Mouse (Mus musculus) ES-E14 (cell line): ENCODE results near the gene Frmd6. TPM values are rescaled to one million over a fixed set of nuclear protein-coding genes. Genes with fewer than 3 reads are reported as not detected.

ENCODE experiments used
- DNase-seq: peaks from one replicate; pipeline ENCODE4 v3.0.0-alpha.2; 2013; ENCODE audit warnings: low read depth, low spot score
- H3K27ac ChIP-seq: 2 replicates; pipeline ENCODE4 v1.5.1; 2012; ENCODE audit warnings: low read depth, mild to moderate bottlenecking, low read length, moderate library complexity, mixed read lengths; ENCODE audit not compliant: poor library complexity, insufficient read depth, severe bottlenecking
- H3K36me3 ChIP-seq: 2 replicates; pipeline ENCODE4 v1.6.1; 2012; ENCODE audit warnings: mild to moderate bottlenecking, low read length, moderate library complexity, mixed read lengths; ENCODE audit not compliant: control insufficient read depth, poor library complexity, insufficient read depth, severe bottlenecking
- H3K4me1 ChIP-seq, 2 experiments: fragments of 150-350 bp in 1 of 2; sonication (generic) in 1 of 2; 2 replicates each; pipeline ENCODE4 v1.6.1; 2012; ENCODE audit warnings: low read length in 2 of 2, mild to moderate bottlenecking in 1 of 2, mixed read lengths in 1 of 2; ENCODE audit not compliant: control insufficient read depth in 2 of 2, insufficient read depth in 2 of 2, poor library complexity in 1 of 2
- H3K4me3 ChIP-seq, 2 experiments: fragments of 150-350 bp in 1 of 2; sonication (generic) in 1 of 2; 2 replicates each; pipeline ENCODE4 v1.5.1; 2012; ENCODE audit warnings: low read length in 2 of 2, low read depth in 1 of 2, mild to moderate bottlenecking in 1 of 2, mixed read lengths in 1 of 2; ENCODE audit not compliant: insufficient read depth in 1 of 2, poor library complexity in 1 of 2, severe bottlenecking in 1 of 2
- H3K9ac ChIP-seq: 2 replicates; pipeline ENCODE4 v1.6.1; 2012; ENCODE audit warnings: low read depth, mild to moderate bottlenecking, low read length, mixed read lengths; ENCODE audit not compliant: poor library complexity, insufficient read depth, severe bottlenecking
- H3K9me3 ChIP-seq: fragments of 150-350 bp; sonication (generic); 2 replicates; pipeline ENCODE4 v1.6.1; 2012; ENCODE audit warnings: low read depth, mild to moderate bottlenecking, low read length; ENCODE audit not compliant: control insufficient read depth, insufficient read depth
- CHD2 ChIP-seq: IDR thresholded peaks from 2 replicates; pipeline ENCODE4 v1.6.1; 2014; ENCODE audit warnings: mild to moderate bottlenecking, low read depth, low read length, inconsistent platforms
- HCFC1 ChIP-seq: IDR thresholded peaks from 2 replicates; pipeline ENCODE4 v1.6.1; 2012; ENCODE audit warnings: low read length, inconsistent platforms, borderline replicate concordance; ENCODE audit not compliant: insufficient read depth
- MAFK ChIP-seq: IDR thresholded peaks from 2 replicates; pipeline ENCODE4 v1.6.1; 2014; ENCODE audit warnings: mild to moderate bottlenecking, low read depth, low read length, inconsistent platforms; ENCODE audit not compliant: insufficient read depth
- ZC3H11A ChIP-seq: IDR thresholded peaks from 2 replicates; pipeline ENCODE4 v1.6.1; 2012; ENCODE audit warnings: low read depth, mild to moderate bottlenecking, inconsistent platforms, low read length, borderline replicate concordance
- ZNF384 ChIP-seq: IDR thresholded peaks from 2 replicates; pipeline ENCODE4 v1.6.1; 2012; ENCODE audit warnings: low read depth, low read length, inconsistent platforms
- in situ Hi-C, 2 experiments: fragments of 600-800 bp; cut with MboI; formaldehyde crosslinking; loops; one replicate each; pipeline ENCODE4 v1.15.1; 2025; ENCODE audit warnings: low sequenced_read_pairs in 2 of 2, inconsistent platforms in 1 of 2; ENCODE audit not compliant: unreplicated experiment in 2 of 2
- total RNA-seq: library from RNA; depleted of rRNA; stranded (reverse); fragments of 300-350 nt; gene quantifications from 2 replicates; pipeline ENCODE4 v1.2.3, GENCODE M21; 2012

Frmd6 gene
- total RNA-seq, 1 experiment: 22.5 TPM

DNA sequence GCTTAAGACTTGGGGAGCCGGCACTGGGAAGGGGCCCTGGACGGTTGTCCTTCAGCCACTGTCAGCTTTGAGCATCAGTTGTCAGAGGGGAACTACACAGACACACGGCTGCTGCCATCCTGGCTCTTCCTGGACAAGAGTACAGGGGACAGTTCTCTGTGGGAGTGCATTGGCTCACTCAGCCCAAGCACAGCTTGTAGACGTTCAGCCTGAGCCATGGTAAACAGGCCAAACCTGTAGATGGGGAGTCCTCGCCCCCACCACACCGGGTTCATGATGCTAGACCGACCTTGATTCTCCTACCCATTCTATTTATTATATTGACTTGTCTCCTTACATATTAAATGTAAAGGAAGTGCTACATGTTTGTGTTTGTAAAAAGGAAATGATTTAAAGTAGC lies 70.0 kb downstream of the Frmd6 start:
- Histone ChIP-seq H3K4me1 (peaks cover 0 to 5% of the 10 kb centered on the region in 2 experiments; a peak in 1 of 4 replicates), H3K9ac (no peak overlapping the region), H3K27ac (no peak overlapping the region), H3K4me3 (no peak overlapping the region), H3K9me3 (no peaks in the 10 kb centered on the region), H3K36me3 (peaks cover 6% of the 10 kb centered on the region)
- in situ Hi-C loops: no loop called here
- no peak for TF ChIP-seq CHD2
- TF ChIP-seq ZNF384: no peak
- no peak for TF ChIP-seq MAFK
- no peak for TF ChIP-seq HCFC1
- TF ChIP-seq ZC3H11A: no peak
- DNase-seq: no peak

DNA sequence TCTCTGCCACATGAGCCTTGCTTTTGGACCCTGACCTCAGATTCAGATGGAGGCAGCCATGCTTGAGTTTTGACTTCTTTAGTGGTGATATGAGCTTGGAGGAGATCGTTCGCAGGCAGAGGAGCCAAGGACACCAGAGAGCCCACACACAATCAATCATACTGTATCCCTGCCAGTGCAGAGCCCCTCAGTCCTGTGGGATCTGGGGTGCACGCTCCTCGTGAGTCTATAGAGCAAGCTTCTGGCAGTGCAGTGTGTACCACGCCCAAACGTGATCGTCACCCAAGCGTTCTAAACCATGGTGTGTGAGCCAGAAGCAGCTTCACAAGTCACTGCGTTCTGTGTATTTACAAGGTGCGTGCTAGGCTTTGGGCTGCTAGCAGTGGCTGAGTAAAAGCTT lies 70.8 kb downstream of the Frmd6 start:
- Histone ChIP-seq H3K27ac (no peak overlapping the region), H3K4me3 (no peak overlapping the region), H3K9ac (no peak overlapping the region), H3K9me3 (no peaks in the 10 kb centered on the region), H3K36me3 (peaks cover 6% of the 10 kb centered on the region), H3K4me1 (peaks cover 0 to 5% of the 10 kb centered on the region in 2 experiments; a peak in 1 of 4 replicates)
- TF ChIP-seq ZNF384 (no peak), ZC3H11A (no peak), CHD2 (no peak), MAFK (no peak), HCFC1 (no peak)
- in situ Hi-C loops: no loop called here
- DNase-seq: no peak

DNA sequence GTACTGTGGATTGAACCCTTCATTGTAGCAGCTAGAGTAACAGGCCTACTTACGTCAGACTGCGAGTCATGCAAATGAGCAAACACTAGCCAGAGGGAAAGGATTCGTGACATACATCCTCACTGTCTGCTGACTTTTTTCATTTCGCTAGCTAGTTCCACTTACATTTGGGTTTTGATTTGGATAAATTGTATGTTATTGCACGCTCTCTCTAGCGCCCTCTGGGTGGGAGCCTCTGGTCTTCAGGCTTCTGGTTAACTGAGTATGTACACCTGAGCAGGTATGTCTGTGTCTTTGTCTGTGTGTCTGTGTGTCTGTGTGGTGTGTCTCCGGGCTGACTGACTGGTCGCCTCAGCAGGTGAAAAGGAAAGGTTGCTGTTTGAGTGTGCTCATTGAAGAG lies 72.1 kb downstream of the Frmd6 start:
- no peak for DNase-seq

DNA sequence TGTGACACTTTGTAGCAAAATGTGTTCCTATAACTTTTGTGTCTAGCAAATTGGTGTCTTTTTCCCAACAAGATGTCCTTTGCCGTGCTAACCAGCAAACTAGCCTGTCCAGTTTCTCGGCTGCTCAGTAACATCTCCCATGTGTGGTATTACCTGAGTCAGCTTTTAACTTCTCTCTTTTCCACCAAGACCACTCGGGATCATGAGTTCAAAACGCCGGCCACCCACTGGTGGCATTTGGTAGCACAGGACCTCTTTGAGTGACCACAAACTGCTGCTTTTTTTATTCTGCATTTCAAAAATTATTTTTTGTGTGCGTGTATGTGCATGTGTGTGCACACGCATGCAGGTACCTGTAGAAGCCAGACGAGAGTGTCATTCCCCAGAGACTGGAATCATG lies 73.1 kb downstream of the Frmd6 start:
- DNase-seq: no peak
- Histone ChIP-seq H3K9ac (no peak overlapping the region), H3K9me3 (no peaks in the 10 kb centered on the region), H3K4me1 (peaks cover 0 to 3% of the 10 kb centered on the region in 2 experiments; a peak in 1 of 4 replicates), H3K27ac (no peak overlapping the region), H3K36me3 (peaks cover 6% of the 10 kb centered on the region), H3K4me3 (no peak overlapping the region)
- in situ Hi-C loops: no loop called here
- TF ChIP-seq ZC3H11A (no peak), MAFK (0 out of 2 replicates have a peak, but pooled peaks have one; percentile 60)

More for the DNA sequence above, 72.1 kb downstream of the Frmd6 start:
- Histone ChIP-seq H3K36me3 (peaks cover 6% of the 10 kb centered on the region), H3K9me3 (no peaks in the 10 kb centered on the region), H3K9ac (no peak overlapping the region), H3K27ac (no peak overlapping the region), H3K4me1 (peaks cover 0 to 5% of the 10 kb centered on the region in 2 experiments; a peak in 1 of 4 replicates), H3K4me3 (no peak overlapping the region)
- in situ Hi-C loops: no loop called here
- TF ChIP-seq CHD2 (no peak), ZNF384 (no peak), MAFK (no peak), ZC3H11A (no peak), HCFC1 (no peak)

DNA sequence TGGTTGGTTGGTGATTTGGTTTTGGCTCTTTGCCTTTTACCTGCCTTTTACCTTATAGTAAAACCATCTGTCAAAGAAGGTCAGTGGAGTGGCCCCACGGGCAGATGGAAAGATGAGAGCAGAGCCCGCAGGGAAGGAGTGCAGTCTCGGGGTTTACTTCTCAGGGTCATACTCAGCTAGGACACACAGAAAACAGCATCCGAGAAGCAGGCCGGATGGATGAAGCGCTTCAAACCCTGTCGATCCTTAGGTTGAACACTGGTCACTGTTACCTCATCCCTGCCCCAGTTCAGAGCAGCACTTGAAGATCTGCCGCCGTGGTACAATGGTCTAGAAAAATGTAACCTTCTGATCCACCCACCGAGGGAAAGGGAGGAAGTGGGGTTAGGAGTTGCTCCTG lies 79.2 kb downstream of the Frmd6 start:
- Histone ChIP-seq H3K9me3 (no peaks in the 10 kb centered on the region; the same call in 1 of the 2 replicates), H3K4me3 (no peak overlapping the region), H3K27ac (no peak overlapping the region), H3K36me3 (0 out of 2 replicates have a peak, but pooled peaks cover under 1% of the 10 kb centered on the region), H3K4me1 (peaks cover 2 to 4% of the 10 kb centered on the region in 2 experiments; a peak in 3 of 4 replicates), H3K9ac (no peak overlapping the region)
- in situ Hi-C loops: loop anchor here in 1 of 2 experiments (10.0 kb wide), 1 partner anchor 410 kb away; no protein-coding TSS in a partner anchor
- DNase-seq: no peak
- no peak for TF ChIP-seq MAFK
- no peak for TF ChIP-seq HCFC1
- no peak for TF ChIP-seq ZNF384
